Mouse (Mus musculus): ENCODE results near the gene Olfr633. TPM values are rescaled to one million over a fixed set of nuclear protein-coding genes. Genes with fewer than 3 reads are reported as not detected.
A peak's percentile ranks its signal among the peaks of the same experiment; 100 is the strongest.
"Not testable (repeated sequence)": the region's sequence is repeated elsewhere in the genome, so short reads cannot be mapped to it uniquely, and the experiment has no call there.

The Olfr633 gene
- polyA plus RNA-seq (2015; fragmentation: Nextera tagmentation; extraction: Ambion mirVana), result not detected in 2 replicates

DNA sequence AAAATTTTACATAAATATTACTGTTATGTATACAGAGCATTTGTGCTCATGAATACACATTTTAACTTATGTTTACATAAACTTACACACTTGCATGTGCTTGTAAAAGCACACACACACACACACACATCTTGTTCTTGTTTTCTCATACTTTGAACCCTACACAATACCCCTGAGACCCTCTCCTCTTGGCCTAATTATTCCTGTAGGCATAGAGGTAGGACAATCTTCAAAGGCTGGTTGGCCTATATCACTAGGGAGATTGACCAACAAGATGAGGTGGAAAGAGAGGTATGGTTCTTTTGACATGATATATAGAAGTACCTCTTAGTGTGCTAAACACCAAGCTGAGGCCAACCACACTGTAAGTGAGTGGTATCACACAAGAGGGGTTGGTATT lies at the start of gene Olfr633:
Gene Olfr633 (plus strand): TSS at position 301 of the 400 bp plus-strand sequence.
- ATAC-seq (ENCODE audit: extremely low read depth, insufficient number of reproducible peaks, low FRiP score, low TSS enrichment), result no peak
- Histone ChIP-seq H3K27me3 (replicated peaks) (no peaks in the 10 kb centered on the region), H3K27ac (replicated peaks) (no peak within 1 kb of the TSS), H3K9me3 (no peaks in the 10 kb centered on the region), H3K4me3 (no peak within 1 kb of the TSS), H3K4me2 (no peak within 1 kb of the TSS), H3K4me1 (no peaks in the 10 kb centered on the region), H3K36me3 (no peaks in the 10 kb centered on the region), H3K9ac (no peak within 1 kb of the TSS)

DNA sequence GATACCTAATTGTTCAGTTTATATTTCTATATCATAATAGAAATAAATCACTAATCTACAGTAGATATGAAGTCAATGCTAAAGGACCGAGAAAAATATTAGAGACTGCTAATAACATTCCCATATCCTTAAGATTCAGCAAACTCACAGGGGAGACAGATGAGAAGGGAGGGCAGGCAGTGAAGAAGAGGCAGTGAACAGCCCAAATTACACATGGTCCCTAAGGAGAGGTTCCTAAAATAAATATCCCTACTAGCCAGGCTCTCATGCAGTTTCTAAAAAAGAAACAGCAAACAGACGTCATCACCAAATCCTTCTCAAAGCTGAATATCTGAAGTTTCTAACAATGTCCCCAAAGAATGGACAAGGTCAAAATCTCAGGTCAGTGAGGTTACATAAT lies 41.0 kb upstream of the Olfr633 start, which contains the start of gene Olfr65:
Gene Olfr65 (plus strand): TSS at position 301 of the 400 bp plus-strand sequence.
- Histone ChIP-seq H3K27ac (replicated peaks) (no peak within 1 kb of the TSS), H3K36me3 (no peaks in the 10 kb centered on the region), H3K4me2 (no peak within 1 kb of the TSS), H3K4me3 (no peak within 1 kb of the TSS), H3K9me3 (no peaks in the 10 kb centered on the region), H3K9ac (no peak within 1 kb of the TSS), H3K27me3 (replicated peaks) (peaks cover 4% of the 10 kb centered on the region; the same call in 1 of the 2 replicates), H3K4me1 (no peaks in the 10 kb centered on the region)
- 64% methylated on average over 2 of the region's 2 CpGs for WGBS
- no peak for ATAC-seq (ENCODE audit: extremely low read depth, insufficient number of reproducible peaks, low FRiP score, low TSS enrichment)

DNA sequence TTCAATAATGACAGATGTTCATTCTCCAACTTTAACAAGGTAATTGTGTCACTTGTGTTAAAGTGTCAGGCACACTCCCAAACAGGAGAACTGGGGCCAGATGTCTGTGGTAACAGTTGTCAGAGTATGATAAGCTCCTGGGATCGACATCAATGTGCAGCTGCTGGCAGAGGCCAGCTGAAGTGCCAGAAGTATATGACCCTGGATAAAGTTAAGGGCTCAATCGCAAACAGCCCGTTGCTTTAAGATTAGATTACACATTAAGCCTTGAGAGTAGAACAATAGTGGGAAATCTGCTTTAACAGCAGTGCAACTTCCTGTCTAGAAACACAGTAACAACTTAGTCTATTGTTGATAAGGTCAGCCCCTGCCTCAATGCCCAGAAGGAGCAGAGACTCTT lies 34.2 kb upstream of the Olfr633 start:
- Histone ChIP-seq H3K27me3 (replicated peaks) (peaks cover 21% of the 10 kb centered on the region), H3K36me3 (no peaks in the 10 kb centered on the region), H3K4me1 (peaks cover 18% of the 10 kb centered on the region), H3K4me2 (peak overlapping the region; percentile 1; the same call in 1 of the 2 replicates), H3K9me3 (no peaks in the 10 kb centered on the region), H3K27ac (replicated peaks) (0 out of 2 replicates have a peak overlapping the region, but pooled peaks have one; percentile 24), H3K9ac (no peak overlapping the region), H3K4me3 (no peak overlapping the region)
- 4% methylated on average over 3 of the region's 3 CpGs for WGBS
- ATAC-seq (ENCODE audit: extremely low read depth, insufficient number of reproducible peaks, low FRiP score, low TSS enrichment), result peak; percentile 62

DNA sequence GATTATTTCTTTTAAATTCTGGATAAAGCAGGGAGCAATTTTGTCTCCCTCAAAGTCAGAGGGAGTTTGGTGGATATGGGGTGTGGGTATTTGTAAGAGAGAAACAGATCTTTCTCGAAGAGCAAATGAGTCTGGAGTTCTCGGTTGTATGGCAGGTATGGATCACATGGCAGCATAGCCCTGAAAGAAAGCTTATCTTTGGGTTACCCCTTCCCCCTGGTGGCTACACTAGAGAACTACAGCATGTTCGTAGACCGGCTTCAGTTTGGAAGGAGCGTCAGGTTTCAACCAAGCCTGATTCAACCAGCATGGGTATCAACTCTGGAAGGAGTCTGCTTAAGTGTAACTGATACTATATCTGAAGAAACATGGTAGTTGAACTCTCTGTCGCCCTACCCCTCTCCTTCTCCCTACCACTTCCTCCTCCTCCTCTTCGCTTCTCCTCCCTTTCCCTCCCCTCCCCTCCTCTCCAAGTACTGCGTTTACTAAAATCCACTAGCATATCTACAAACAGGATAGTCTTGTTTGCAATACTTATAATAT lies 31.2 kb upstream of the Olfr633 start:
- Histone ChIP-seq H3K4me1 (peaks cover 18% of the 10 kb centered on the region), H3K9me3 (no peaks in the 10 kb centered on the region), H3K27ac (replicated peaks) (no peak overlapping the region), H3K9ac (no peak overlapping the region), H3K36me3 (no peaks in the 10 kb centered on the region), H3K4me3 (no peak overlapping the region), H3K4me2 (no peak overlapping the region), H3K27me3 (replicated peaks) (peaks cover 17% of the 10 kb centered on the region)
- ATAC-seq (ENCODE audit: extremely low read depth, insufficient number of reproducible peaks, low FRiP score, low TSS enrichment), result no peak
- 42% methylated on average over 8 of the region's 8 CpGs for WGBS

DNA sequence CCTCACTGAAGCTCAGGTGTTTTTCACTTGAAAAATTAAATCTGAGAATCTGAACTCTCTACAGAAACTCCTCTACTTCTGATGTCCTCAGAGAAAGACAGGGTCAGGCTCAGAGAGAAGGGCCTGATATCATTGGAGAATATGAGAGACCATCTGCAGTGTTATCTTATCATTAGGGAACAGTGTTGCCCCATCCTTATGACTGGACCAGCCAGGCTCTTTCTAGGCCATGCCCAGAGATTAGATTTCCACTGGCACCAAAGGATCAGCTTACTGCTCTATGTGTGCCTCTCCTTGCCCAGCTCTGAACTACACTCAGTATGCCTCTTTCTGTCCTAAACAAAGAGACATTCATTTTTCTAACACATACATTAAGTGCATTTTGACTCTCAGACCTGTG lies 28.9 kb upstream of the Olfr633 start:
- Histone ChIP-seq H3K9ac (no peak overlapping the region), H3K4me2 (no peak overlapping the region), H3K4me1 (peaks cover 6% of the 10 kb centered on the region), H3K27ac (replicated peaks) (no peak overlapping the region), H3K36me3 (no peaks in the 10 kb centered on the region), H3K27me3 (replicated peaks) (peaks cover 17% of the 10 kb centered on the region), H3K9me3 (no peaks in the 10 kb centered on the region), H3K4me3 (no peak overlapping the region)
- no peak for ATAC-seq (ENCODE audit: extremely low read depth, insufficient number of reproducible peaks, low FRiP score, low TSS enrichment)

DNA sequence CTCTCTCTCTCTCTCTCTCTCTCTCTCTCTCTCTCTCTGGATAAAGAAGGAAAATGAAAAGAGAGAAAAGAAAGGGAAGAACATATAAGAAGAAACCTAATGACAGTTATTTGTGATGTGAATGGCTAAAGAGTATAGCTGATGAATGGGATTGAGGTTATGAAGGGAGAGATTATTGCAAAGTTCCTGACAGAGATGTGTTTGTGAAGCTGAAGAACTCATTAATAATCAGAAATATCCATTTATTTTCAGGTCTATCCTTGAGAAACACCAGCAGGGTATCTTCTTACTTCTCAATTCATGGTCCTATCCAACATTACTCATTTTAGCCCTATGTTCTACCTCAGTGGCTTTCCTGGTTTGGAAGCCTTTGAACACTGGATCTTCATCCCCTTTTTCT lies 15.7 kb upstream of the Olfr633 start, which contains the start of gene Olfr631:
Gene Olfr631 (plus strand): TSS at position 301 of the 400 bp plus-strand sequence.
- no peak within 1 kb of the TSS for H3K4me2 ChIP-seq
- H3K36me3 ChIP-seq, result no peaks in the 10 kb centered on the region
- no peaks in the 10 kb centered on the region for H3K27me3 ChIP-seq (replicated peaks)
- no peaks in the 10 kb centered on the region for H3K9me3 ChIP-seq
- H3K27ac ChIP-seq (replicated peaks), result no peak within 1 kb of the TSS
- no peaks in the 10 kb centered on the region for H3K4me1 ChIP-seq
- H3K4me3 ChIP-seq, result no peak within 1 kb of the TSS
- H3K9ac ChIP-seq, result no peak within 1 kb of the TSS
- no peak for ATAC-seq (ENCODE audit: extremely low read depth, insufficient number of reproducible peaks, low FRiP score, low TSS enrichment)

DNA sequence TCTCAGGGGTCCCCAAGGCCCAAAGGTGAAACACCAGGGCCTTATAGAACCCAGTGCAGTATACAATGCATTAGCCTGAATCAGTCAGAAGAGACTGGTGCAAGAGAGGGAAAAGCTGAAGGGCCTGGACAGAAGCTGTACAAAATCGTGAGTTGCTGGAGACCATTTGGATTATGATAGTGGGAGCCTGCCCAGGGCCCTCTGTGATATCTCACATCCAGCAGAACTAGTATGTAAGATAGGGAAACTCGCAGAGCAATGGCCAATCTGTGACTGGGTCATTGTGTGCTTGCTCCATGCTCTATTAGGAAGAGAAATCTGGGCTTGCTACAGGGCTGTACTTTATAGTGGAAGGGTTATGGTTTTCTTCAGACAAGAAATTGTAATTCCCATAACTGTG lies 10.0 kb upstream of the Olfr633 start, which contains the start of gene Olfr632:
Gene Olfr632 (plus strand): TSS at position 84 of the 400 bp plus-strand sequence.
- H3K27me3 ChIP-seq (replicated peaks), result no peaks in the 10 kb centered on the region
- no peaks in the 10 kb centered on the region for H3K36me3 ChIP-seq
- ATAC-seq (ENCODE audit: extremely low read depth, insufficient number of reproducible peaks, low FRiP score, low TSS enrichment), result no peak
- no peaks in the 10 kb centered on the region for H3K9me3 ChIP-seq
- H3K9ac ChIP-seq, result no peak within 1 kb of the TSS
- H3K4me1 ChIP-seq, result no peaks in the 10 kb centered on the region
- H3K27ac ChIP-seq (replicated peaks), result no peak within 1 kb of the TSS
- 36% methylated on average over 2 of the region's 2 CpGs for WGBS
- H3K4me2 ChIP-seq, result no peak within 1 kb of the TSS
- no peak within 1 kb of the TSS for H3K4me3 ChIP-seq

DNA sequence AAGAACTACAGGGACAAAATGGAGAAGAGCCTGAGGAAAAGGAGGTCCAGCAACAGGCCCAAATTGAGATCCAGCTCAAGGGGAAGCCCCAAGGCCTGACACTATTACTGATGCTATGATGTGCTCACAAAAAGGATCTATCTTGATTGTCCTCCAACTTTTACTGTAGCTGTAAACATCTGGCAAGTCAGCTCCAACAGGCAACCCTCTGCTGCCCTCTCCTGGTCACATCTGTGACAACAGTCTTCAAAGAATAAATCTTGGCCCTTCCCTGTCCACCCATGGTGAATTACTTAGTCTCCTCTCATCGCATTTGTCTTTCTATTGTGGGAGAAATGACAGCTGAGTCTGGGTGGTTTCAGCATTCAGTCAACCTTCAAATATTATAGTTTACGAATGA lies 1.5 kb upstream of the Olfr633 start:
- H3K4me3 ChIP-seq, result no peak overlapping the region
- no peaks in the 10 kb centered on the region for H3K9me3 ChIP-seq
- no peak for ATAC-seq (ENCODE audit: extremely low read depth, insufficient number of reproducible peaks, low FRiP score, low TSS enrichment)

DNA sequence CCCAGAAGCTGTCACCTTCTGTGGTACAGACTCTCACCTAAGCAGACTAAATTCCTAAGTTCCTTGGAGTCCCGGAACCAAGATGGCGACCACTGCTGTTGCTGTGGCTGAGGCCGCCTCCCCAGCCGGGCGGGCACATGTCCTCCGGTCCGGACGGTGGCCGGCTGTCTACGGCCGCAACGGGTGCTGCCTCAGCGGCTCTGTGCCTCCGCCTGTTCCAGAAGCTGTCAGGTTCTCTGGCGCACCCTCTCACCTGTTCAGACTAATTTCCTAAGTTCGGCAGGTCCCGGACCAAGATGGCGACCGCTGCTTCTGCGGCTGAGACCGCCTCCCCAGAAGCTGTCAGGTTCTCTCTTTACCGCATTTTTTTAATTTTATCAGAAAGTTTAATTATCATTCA lies 22.6 kb downstream of the Olfr633 start:
- H3K9me3 ChIP-seq; ATAC-seq (ENCODE audit: extremely low read depth, insufficient number of reproducible peaks, low FRiP score, low TSS enrichment); H3K4me1 ChIP-seq; H3K27ac ChIP-seq (replicated peaks); H3K4me3 ChIP-seq; H3K9ac ChIP-seq; H3K36me3 ChIP-seq; H3K4me2 ChIP-seq; H3K27me3 ChIP-seq (replicated peaks): not testable (repeated sequence)
- WGBS, result 89% methylated on average over 22 of the region's 22 CpGs

More for the DNA sequence above, 1.5 kb upstream of the Olfr633 start:
- H3K4me2 ChIP-seq, result no peak overlapping the region
- H3K27ac ChIP-seq (replicated peaks), result no peak overlapping the region
- WGBS, result 22% methylated on average over 2 of the region's 2 CpGs
- no peaks in the 10 kb centered on the region for H3K4me1 ChIP-seq
- H3K36me3 ChIP-seq, result no peaks in the 10 kb centered on the region
- no peak overlapping the region for H3K9ac ChIP-seq
- no peaks in the 10 kb centered on the region for H3K27me3 ChIP-seq (replicated peaks)

DNA sequence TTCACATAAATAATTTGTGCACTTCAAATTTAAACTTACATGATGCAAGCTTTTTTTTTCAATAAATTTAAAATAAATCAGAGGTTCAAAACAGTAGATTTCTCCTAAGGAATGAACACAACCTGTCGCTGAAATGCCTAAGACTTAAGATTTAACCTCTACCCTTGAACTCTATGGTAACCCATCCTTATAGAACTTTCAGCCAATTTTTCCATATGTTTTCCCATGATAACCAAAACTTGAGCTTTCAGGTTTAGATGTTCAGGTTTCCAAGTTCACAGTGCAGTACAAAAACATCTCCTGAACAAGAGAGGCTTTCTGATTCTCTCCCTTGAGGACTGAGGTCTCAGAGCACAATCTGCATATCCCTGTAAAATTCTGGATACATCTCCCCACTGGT lies 26.6 kb downstream of the Olfr633 start, which contains the start of gene Olfr635:
Gene Olfr635 (plus strand): TSS at position 301 of the 400 bp plus-strand sequence.
- 55% methylated on average over 1 of the region's 1 CpGs for WGBS
- no peak for ATAC-seq (ENCODE audit: extremely low read depth, insufficient number of reproducible peaks, low FRiP score, low TSS enrichment)

DNA sequence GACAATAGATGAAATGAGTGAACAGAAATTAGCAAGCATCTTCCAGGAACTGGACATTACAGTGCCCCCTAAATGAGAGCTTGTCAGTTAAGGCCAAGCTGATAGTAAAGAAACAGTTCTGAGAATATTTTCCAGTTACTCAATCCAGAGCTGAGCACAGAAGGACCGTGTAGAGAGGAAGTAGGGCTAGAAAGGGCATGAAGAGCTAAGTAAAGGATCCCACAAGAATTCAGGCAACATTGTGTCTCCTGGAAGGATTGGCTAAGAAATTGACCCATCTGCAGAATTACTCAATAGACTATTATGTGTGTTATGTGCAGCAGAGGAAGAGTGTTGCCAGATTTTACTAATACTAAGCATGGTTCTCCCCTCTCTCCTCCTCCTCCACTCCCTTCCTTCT lies 27.5 kb downstream of the Olfr633 start:
- ATAC-seq (ENCODE audit: extremely low read depth, insufficient number of reproducible peaks, low FRiP score, low TSS enrichment), result no peak
- Histone ChIP-seq H3K27me3 (replicated peaks) (no peaks in the 10 kb centered on the region), H3K9ac (no peak overlapping the region), H3K27ac (replicated peaks) (no peak overlapping the region), H3K4me1 (no peaks in the 10 kb centered on the region), H3K4me2 (no peak overlapping the region), H3K36me3 (no peaks in the 10 kb centered on the region), H3K9me3 (no peaks in the 10 kb centered on the region), H3K4me3 (no peak overlapping the region)
- 50% methylated on average over 1 of the region's 1 CpGs for WGBS

More for the DNA sequence above, 26.6 kb downstream of the Olfr633 start, which contains the start of gene Olfr635:
- Histone ChIP-seq H3K4me2 (no peak within 1 kb of the TSS), H3K27ac (replicated peaks) (no peak within 1 kb of the TSS), H3K9ac (no peak within 1 kb of the TSS), H3K9me3 (no peaks in the 10 kb centered on the region), H3K4me3 (no peak within 1 kb of the TSS), H3K27me3 (replicated peaks) (no peaks in the 10 kb centered on the region), H3K4me1 (no peaks in the 10 kb centered on the region), H3K36me3 (no peaks in the 10 kb centered on the region)

DNA sequence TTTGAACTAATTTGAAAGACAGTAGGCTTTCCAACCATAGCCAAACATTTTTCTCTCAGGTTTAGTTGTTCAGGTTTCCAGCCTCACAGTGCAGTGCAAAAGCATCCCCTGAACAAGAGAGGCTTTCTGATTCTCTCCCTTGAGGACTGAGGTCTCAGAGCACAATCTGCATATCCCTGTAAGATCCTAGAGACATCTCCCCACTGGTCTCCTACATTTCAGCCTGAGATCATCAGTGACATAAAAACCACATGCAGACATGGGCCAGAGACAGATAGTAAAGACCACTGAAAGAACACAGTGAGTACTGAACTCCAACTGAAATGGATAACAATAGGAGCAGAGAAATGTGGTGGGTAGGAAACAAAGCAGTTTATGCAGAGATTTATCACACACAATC lies 54.2 kb downstream of the Olfr633 start, which contains the start of gene Olfr638:
Gene Olfr638 (plus strand): TSS at position 301 of the 400 bp plus-strand sequence.
- Histone ChIP-seq H3K4me1 (no peaks in the 10 kb centered on the region), H3K4me3 (no peak within 1 kb of the TSS), H3K27me3 (replicated peaks) (no peaks in the 10 kb centered on the region), H3K4me2 (no peak within 1 kb of the TSS), H3K9me3 (no peaks in the 10 kb centered on the region), H3K36me3 (no peaks in the 10 kb centered on the region), H3K9ac (no peak within 1 kb of the TSS), H3K27ac (replicated peaks) (no peak within 1 kb of the TSS)
- ATAC-seq (ENCODE audit: extremely low read depth, insufficient number of reproducible peaks, low FRiP score, low TSS enrichment), result no peak

All from heart, embryonic 13.5 days (tissue).